Mouse (Mus musculus) megakaryocyte, embryonic 14.5 days (primary cell): ENCODE data around the gene Cd180.

Experiments used
- FLI1 ChIP-seq: IDR thresholded peaks from 2 replicates; pipeline ENCODE4 v1.6.1; 2012; ENCODE audit warnings: low read length, inconsistent platforms, mixed read lengths
- GATA1 ChIP-seq: IDR thresholded peaks from 3 replicates; pipeline ENCODE4 v1.6.1; 2012; ENCODE audit warnings: mixed read lengths, low read length, inconsistent platforms, borderline replicate concordance

- no peak for TF ChIP-seq FLI1
- TF ChIP-seq GATA1: no peak
Measured at GRCm38 (mm10) chr13:102698751-102699323, 5.5 kb downstream of the Cd180 start.
